Comparison of ENCODE assay signal across 11 mouse cellular contexts in genomic region chr1:166127719-166128118, GRCm38 (mm10). TPM values are rescaled to one million over a fixed set of nuclear protein-coding genes. Genes with fewer than 3 reads are reported as not detected.
DNase-seq lines count a peak whose midpoint lies in the region; ATAC-seq lines count a peak whose summit lies in the region.
"Had no signal": no experiment of that assay in that cellular context is flagged by ENCODE, and none has a peak within 500 bp of the region (broad histone marks: within the 10 kb centered on the region; RNA-seq: fewer than 3 reads in every experiment).

Gene Dusp27 (minus strand): TSS chr1:166127922.

- 58% methylated on average over 4 of the region's 4 CpGs for WGBS in hindbrain, embryonic 12.5 days
- 59% methylated on average over 4 of the region's 4 CpGs for WGBS in hindbrain, embryonic 16.5 days
- 29% methylated on average over 4 of the region's 4 CpGs for WGBS in stomach, embryonic 14.5 days

- no peaks in the 10 kb centered on the region for H3K36me3 ChIP-seq in hindbrain, embryonic 12.5 days
- no peaks in the 10 kb centered on the region for H3K36me3 ChIP-seq in hindbrain, embryonic 16.5 days (ENCODE audit: control insufficient read depth, insufficient read depth, low read length)
- no peaks in the 10 kb centered on the region for H3K36me3 ChIP-seq in stomach, embryonic 14.5 days (ENCODE audit: control insufficient read depth, insufficient read depth, low read length)
- H3K36me3 ChIP-seq: liver, embryonic 15.5 days had no signal

- no peaks in the 10 kb centered on the region for H3K9me3 ChIP-seq in hindbrain, embryonic 12.5 days (replicated peaks)
- H3K9me3 ChIP-seq in hindbrain, embryonic 16.5 days (ENCODE audit: control insufficient read depth, low read length), result no peaks in the 10 kb centered on the region
- H3K9me3 ChIP-seq in stomach, embryonic 14.5 days (ENCODE audit: control insufficient read depth, low read depth, low read length), result no peaks in the 10 kb centered on the region
- H3K9me3 ChIP-seq: liver, embryonic 15.5 days had no signal

- no peak for ATAC-seq in hindbrain, embryonic 12.5 days (ENCODE audit: low FRiP score)
- ATAC-seq in hindbrain, embryonic 16.5 days, result no peak
- 0 out of 2 replicates have a peak, but pooled peaks have one; percentile 12 for ATAC-seq in stomach, embryonic 14.5 days (ENCODE audit: insufficient number of reproducible peaks, insufficient read depth, low FRiP score, low read depth)
- no peak for ATAC-seq in megakaryocyte progenitor cell, adult 5-6 weeks (replicated peaks; ENCODE audit: poor library complexity)

- peak within 1 kb of the TSS; percentile 21 for H3K4me2 ChIP-seq in hindbrain, embryonic 12.5 days (replicated peaks)
- H3K4me2 ChIP-seq in hindbrain, embryonic 16.5 days (ENCODE audit: low read length), result no peak within 1 kb of the TSS
- H3K4me2 ChIP-seq in stomach, embryonic 14.5 days (replicated peaks; ENCODE audit: low read depth, low read length), result peak within 1 kb of the TSS; percentile 22
- H3K4me2 ChIP-seq: liver, embryonic 15.5 days had no signal

- H3K9ac ChIP-seq in hindbrain, embryonic 12.5 days, result no peak within 1 kb of the TSS
- H3K9ac ChIP-seq in hindbrain, embryonic 16.5 days (ENCODE audit: low read depth, low read length), result no peak within 1 kb of the TSS
- H3K9ac ChIP-seq in stomach, embryonic 14.5 days (replicated peaks; ENCODE audit: low read depth, low read length), result no peak within 1 kb of the TSS
- H3K9ac ChIP-seq: liver, embryonic 15.5 days had no signal

- H3K4me3 ChIP-seq in hindbrain, embryonic 12.5 days, result no peak within 1 kb of the TSS
- no peak within 1 kb of the TSS for H3K4me3 ChIP-seq in hindbrain, embryonic 16.5 days (ENCODE audit: low read length)
- no peak within 1 kb of the TSS for H3K4me3 ChIP-seq in stomach, embryonic 14.5 days (ENCODE audit: low read depth, low read length)
- H3K4me3 ChIP-seq: liver, embryonic 15.5 days had no signal

- intact Hi-C loops in heart, postnatal 36 days (cut with DNase I), result no loop called here

- peaks cover 14% of the 10 kb centered on the region for H3K4me1 ChIP-seq in hindbrain, embryonic 12.5 days
- no peaks in the 10 kb centered on the region for H3K4me1 ChIP-seq in hindbrain, embryonic 16.5 days (ENCODE audit: control insufficient read depth, insufficient read depth, low read depth, low read length)
- peaks cover 20% of the 10 kb centered on the region; the same call in 1 of the 2 replicates for H3K4me1 ChIP-seq in stomach, embryonic 14.5 days (ENCODE audit: control insufficient read depth, insufficient read depth, low read length)

- H3K27me3 ChIP-seq in hindbrain, embryonic 12.5 days, result no peaks in the 10 kb centered on the region
- no peaks in the 10 kb centered on the region for H3K27me3 ChIP-seq in hindbrain, embryonic 16.5 days (replicated peaks; ENCODE audit: control insufficient read depth, insufficient read depth, low read length)
- H3K27me3 ChIP-seq in stomach, embryonic 14.5 days (ENCODE audit: control insufficient read depth, insufficient read depth, low read length), result no peaks in the 10 kb centered on the region
- H3K27me3 ChIP-seq: liver, embryonic 15.5 days had no signal

- H3K27ac ChIP-seq in hindbrain, embryonic 12.5 days, result no peak within 1 kb of the TSS; the same call in 1 of the 2 replicates
- no peak within 1 kb of the TSS for H3K27ac ChIP-seq in hindbrain, embryonic 16.5 days (ENCODE audit: low read depth, low read length)
- H3K27ac ChIP-seq in stomach, embryonic 14.5 days (ENCODE audit: low read length), result peak within 1 kb of the TSS; percentile 39; the same call in 1 of the 2 replicates
- H3K27ac ChIP-seq: liver, embryonic 15.5 days had no signal

- DNase-seq in gastrocnemius, postnatal 10 days, result no peak
- no peak for DNase-seq in heart, postnatal 36 days
- DNase-seq in layer of hippocampus, adult 11-12 months (ENCODE audit: low spot score), result no peak
- no peak for DNase-seq in thymus, postnatal 4 days
- DNase-seq: kidney, postnatal 14 days; thymus, postnatal 36 days had no signal

RNA-seq across cellular contexts. Expression of gene Dusp27, which starts in this region (rescaled TPM):
- polyA plus RNA-seq in hindbrain, embryonic 12.5 days (2016; fragmentation: Nextera tagmentation; extraction: Ambion mirVana), result 3.3 and 5.5 TPM in 2 replicates
- polyA plus RNA-seq in hindbrain, embryonic 16.5 days (2015; fragmentation: Nextera tagmentation; extraction: Ambion mirVana), result 1.1 and 1.9 TPM in 2 replicates
- total RNA-seq in gastrocnemius, postnatal 10 days (2021), result 100 to 1,000 TPM; 120 to 123 TPM
- total RNA-seq in heart, postnatal 36 days (2021), result 10 to 100 TPM; 40.7 to 44.9 TPM
- polyA plus RNA-seq in stomach, embryonic 14.5 days (2014; fragmentation: Nextera tagmentation; extraction: Ambion mirVana), result 1.9 and 2.7 TPM in 2 replicates
- total RNA-seq in megakaryocyte progenitor cell, adult 5-6 weeks (2015), result not detected in 2 replicates
- total RNA-seq in megakaryocyte progenitor cell, adult 5-6 weeks (2017), result not detected in 2 replicates

Comparison
In these comparisons a context has a peak if more than half of its experiments do, and no peak if none do; other contexts are left out.
1. RNA of gene Dusp27 (total RNA-seq): 120 to 123 TPM in gastrocnemius, postnatal 10 days and 40.7 to 44.9 TPM in heart, postnatal 36 days; not detected in megakaryocyte progenitor cell, adult 5-6 weeks; every median in the first group is over 10 times any median in the second.